ENCODE assay signal across 12 mouse cellular contexts in the genomic region with DNA sequence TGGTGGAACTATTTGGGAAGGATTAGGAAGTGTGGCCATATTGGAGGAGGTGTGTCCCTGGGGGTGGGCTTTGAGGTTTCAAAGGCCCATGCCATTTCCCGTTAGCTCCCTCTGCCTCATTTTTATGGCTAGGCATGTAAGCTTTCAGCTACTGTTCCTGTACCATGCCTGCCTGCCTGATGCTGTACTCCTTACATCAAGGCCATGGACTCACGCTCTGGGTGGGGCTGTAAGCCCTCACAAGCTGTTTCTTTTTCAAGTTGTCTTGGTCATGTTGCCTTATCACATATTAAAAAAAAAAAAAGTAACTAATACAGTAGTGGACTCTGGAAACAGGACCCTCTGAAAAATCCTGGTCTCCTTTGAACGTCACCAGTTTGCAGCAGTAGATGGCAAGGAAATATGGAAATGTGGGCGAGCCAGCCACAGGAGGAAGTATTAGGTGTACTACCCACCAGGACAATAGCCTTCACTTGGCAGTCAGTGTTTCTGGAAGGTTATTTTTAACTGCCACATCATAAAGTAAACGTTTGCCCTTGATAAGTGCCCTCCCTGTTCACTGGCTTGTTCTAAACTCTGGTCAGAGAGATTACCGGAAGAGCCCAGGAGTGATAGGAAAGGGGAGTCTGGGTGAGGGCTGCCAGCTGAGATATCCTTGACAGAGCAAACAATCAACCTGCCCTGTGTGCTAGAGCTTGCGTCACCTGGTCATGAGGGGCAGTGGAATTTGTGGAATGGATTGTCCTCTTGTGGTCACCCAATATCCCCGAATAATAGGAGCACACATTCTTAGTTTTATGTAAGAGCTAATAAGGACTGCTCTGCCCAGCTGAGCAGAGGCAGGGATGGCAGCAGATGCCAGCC.
DNase-seq lines count a peak whose midpoint lies in the region; ATAC-seq and TF ChIP-seq lines count a peak whose summit lies in the region.
"Had no signal": no experiment of that assay in that cellular context is flagged by ENCODE, and none has a peak within 500 bp of the region (broad histone marks: within the 10 kb centered on the region; RNA-seq: fewer than 3 reads in every experiment).

No protein-coding gene starts in this region.

- H3K9me3 ChIP-seq in heart, postnatal 0 days (replicated peaks; ENCODE audit: control insufficient read depth, low read length) = no peaks in the 10 kb centered on the region
- H3K9me3 ChIP-seq in liver, embryonic 13.5 days (replicated peaks) = no peaks in the 10 kb centered on the region
- H3K9me3 ChIP-seq: limb, embryonic 15.5 days had no signal

- no peak overlapping the region for H3K4me2 ChIP-seq in heart, postnatal 0 days (ENCODE audit: low read depth, low read length)
- H3K4me2 ChIP-seq in liver, embryonic 13.5 days = no peak overlapping the region
- H3K4me2 ChIP-seq: limb, embryonic 15.5 days had no signal

- no peak overlapping the region for H3K9ac ChIP-seq in heart, postnatal 0 days (replicated peaks; ENCODE audit: low read depth, low read length)
- H3K9ac ChIP-seq in liver, embryonic 13.5 days = no peak overlapping the region
- H3K9ac ChIP-seq: limb, embryonic 15.5 days had no signal

- H3K36me3 ChIP-seq in heart, postnatal 0 days (replicated peaks; ENCODE audit: control insufficient read depth, insufficient read depth, low read length) = no peaks in the 10 kb centered on the region
- no peaks in the 10 kb centered on the region for H3K36me3 ChIP-seq in liver, embryonic 13.5 days
- H3K36me3 ChIP-seq in thymus, adult 2 months (ENCODE audit: control insufficient read depth, insufficient read depth, low read length) = no peaks in the 10 kb centered on the region
- H3K36me3 ChIP-seq: limb, embryonic 15.5 days had no signal

- 0 out of 2 replicates have a peak, but pooled peaks have one; percentile 8 for TF ChIP-seq CTCF in heart, postnatal 0 days (IDR thresholded peaks at IDR 0.05; ENCODE audit: low read depth)
- TF ChIP-seq CTCF in thymus, adult 2 months (IDR thresholded peaks at IDR 0.05; ENCODE audit: borderline replicate concordance, control insufficient read depth, extremely low read depth, insufficient read depth, low read length, poor library complexity) = no peak

- no peak overlapping the region for H3K4me3 ChIP-seq in heart, postnatal 0 days (ENCODE audit: low read depth, low read length)
- H3K4me3 ChIP-seq in liver, embryonic 13.5 days (replicated peaks) = no peak overlapping the region
- no peak overlapping the region for H3K4me3 ChIP-seq in thymus, adult 2 months (ENCODE audit: control insufficient read depth, insufficient read depth, low read length)
- H3K4me3 ChIP-seq: limb, embryonic 15.5 days had no signal

- TF ChIP-seq EP300 in heart, postnatal 0 days (IDR thresholded peaks at IDR 0.05; ENCODE audit: low read depth) = peak; percentile 98

- WGBS in heart, postnatal 0 days = 24% methylated on average over 8 of the region's 8 CpGs
- 40% methylated on average over 8 of the region's 8 CpGs for WGBS in liver, embryonic 13.5 days (ENCODE audit: insufficient replicate concordance)
- 80% methylated on average over 8 of the region's 8 CpGs for WGBS in thymus, adult 2 months

- peak overlapping the region; percentile 93 for H3K27ac ChIP-seq in heart, postnatal 0 days (ENCODE audit: low read depth)
- no peak overlapping the region for H3K27ac ChIP-seq in liver, embryonic 13.5 days
- no peak overlapping the region for H3K27ac ChIP-seq in thymus, adult 2 months (ENCODE audit: control insufficient read depth, insufficient read depth, low read length)
- H3K27ac ChIP-seq: limb, embryonic 15.5 days had no signal

- peak; percentile 98 for ATAC-seq in heart, postnatal 0 days (ENCODE audit: insufficient read depth, low read depth)
- ATAC-seq in liver, embryonic 13.5 days (ENCODE audit: low read depth) = peak; percentile 74
- no peak for ATAC-seq in CD4-positive, CD25-positive, alpha-beta regulatory T cell, adult 4 months
- ATAC-seq: midbrain, embryonic 16.5 days had no signal

- H3K27me3 ChIP-seq in heart, postnatal 0 days (ENCODE audit: control insufficient read depth, insufficient read depth, low read length) = no peaks in the 10 kb centered on the region
- H3K27me3 ChIP-seq in liver, embryonic 13.5 days = no peaks in the 10 kb centered on the region
- no peaks in the 10 kb centered on the region for H3K27me3 ChIP-seq in thymus, adult 2 months (ENCODE audit: control insufficient read depth, insufficient read depth, low read length)
- H3K27me3 ChIP-seq: limb, embryonic 15.5 days had no signal

- DNase-seq in heart, adult 11 months = peak; percentile 97
- DNase-seq in heart, postnatal 0 days (ENCODE audit: low spot score) = peak; percentile 96
- no peak for DNase-seq in liver, embryonic 13.5 days
- DNase-seq in lung, postnatal 36 days = peak; percentile 83
- no peak for DNase-seq in thymus, adult 2 months
- no peak for DNase-seq in cerebellum, adult 9-11 months
- DNase-seq in layer of hippocampus, adult 9-10 months (ENCODE audit: low spot score) = no peak
- DNase-seq: cerebellum, postnatal 14 days; thymus, postnatal 4 days had no signal

- peaks cover 15% of the 10 kb centered on the region; the same call in 1 of the 2 replicates for H3K4me1 ChIP-seq in heart, postnatal 0 days (ENCODE audit: control insufficient read depth, insufficient read depth)
- H3K4me1 ChIP-seq in liver, embryonic 13.5 days (replicated peaks) = no peaks in the 10 kb centered on the region
- no peaks in the 10 kb centered on the region for H3K4me1 ChIP-seq in thymus, adult 2 months (replicated peaks; ENCODE audit: control insufficient read depth, insufficient read depth, low read length)
- H3K4me1 ChIP-seq: limb, embryonic 15.5 days had no signal

- no peak for TF ChIP-seq POLR2A in thymus, adult 2 months (IDR thresholded peaks at IDR 0.05; ENCODE audit: control insufficient read depth, extremely low read depth, insufficient read depth, low read length, poor library complexity)

Comparison
In these comparisons a context has a peak if more than half of its experiments do, and no peak if none do; other contexts are left out.
1. DNase-seq: peak in heart, adult 11 months (single experiment), heart, postnatal 0 days (single experiment) and lung, postnatal 36 days (single experiment); none in liver, embryonic 13.5 days (single experiment), thymus, adult 2 months (single experiment), cerebellum, adult 9-11 months (single experiment) and layer of hippocampus, adult 9-10 months (single experiment).